Mouse (Mus musculus) liver, embryonic 16.5 days (tissue): ENCODE results near the gene Atxn7l2. TPM values are rescaled to one million over a fixed set of nuclear protein-coding genes. Genes with fewer than 3 reads are reported as not detected.
A peak's percentile ranks its signal among the peaks of the same experiment; 100 is the strongest.

Source experiments
- ATAC-seq: fragments of 200-750 bp; cut with Nextera tagmentation; 2 replicates; pipeline ENCODE4 v1.8.0; 2017; ENCODE audit warnings: low read depth, mild to moderate bottlenecking, moderate number of reproducible peaks, moderate library complexity
- H3K27ac ChIP-seq: fragments of 300-500 bp; sonication (generic); 2 replicates; pipeline ENCODE4 v1.5.1; 2014; ENCODE audit warnings: mild to moderate bottlenecking, low read length
- H3K27me3 ChIP-seq: fragments of 300-500 bp; sonication (generic); 2 replicates; pipeline ENCODE4 v1.6.1; 2014; ENCODE audit warnings: low read depth, low read length, mixed read lengths; ENCODE audit not compliant: control insufficient read depth, insufficient read depth
- H3K36me3 ChIP-seq: fragments of 300-500 bp; sonication (generic); 2 replicates; pipeline ENCODE4 v1.6.1; 2014; ENCODE audit warnings: mild to moderate bottlenecking; ENCODE audit not compliant: control insufficient read depth, insufficient read depth
- H3K4me1 ChIP-seq: fragments of 300-500 bp; sonication (generic); 2 replicates; pipeline ENCODE4 v1.6.1; 2014; ENCODE audit warnings: low read depth, low read length, mixed read lengths; ENCODE audit not compliant: control insufficient read depth
- H3K4me2 ChIP-seq: fragments of 300-500 bp; sonication (generic); 2 replicates; pipeline ENCODE4 v1.6.1; 2014; ENCODE audit warnings: low read depth, low read length, mixed read lengths
- H3K4me3 ChIP-seq: fragments of 300-500 bp; sonication (generic); 2 replicates; pipeline ENCODE4 v1.5.1; 2014; ENCODE audit warnings: low read depth, mild to moderate bottlenecking, low read length
- H3K9ac ChIP-seq: fragments of 300-500 bp; sonication (generic); 2 replicates; pipeline ENCODE4 v1.6.1; 2014; ENCODE audit warnings: low read depth, low read length
- H3K9me3 ChIP-seq: fragments of 300-500 bp; sonication (generic); replicated peaks from 2 replicates; pipeline ENCODE4 v1.6.1; 2016; ENCODE audit warnings: low read length; ENCODE audit not compliant: control insufficient read depth
- WGBS: fragments of 180-500 bp; shearing (Covaris S2); extraction: QIAGEN DNeasy Blood & Tissue Kit; methylation state at CpG from one replicate; pipeline ENCODE4 v1.1.7; 2014; ENCODE audit not compliant: insufficient replicate concordance; 5-methylcytosine and 5-hydroxymethylcytosine counted together
- polyA plus RNA-seq: library from polyadenylated mRNA; unstranded; fragments of >200 nt; fragmentation: Nextera tagmentation; extraction: Ambion mirVana; gene quantifications from 2 replicates; pipeline ENCODE4 v1.2.1, GENCODE M21; 2015

The Atxn7l2 gene
- polyA plus RNA-seq, 1 experiment from 2014 or later = 2.1 TPM

DNA sequence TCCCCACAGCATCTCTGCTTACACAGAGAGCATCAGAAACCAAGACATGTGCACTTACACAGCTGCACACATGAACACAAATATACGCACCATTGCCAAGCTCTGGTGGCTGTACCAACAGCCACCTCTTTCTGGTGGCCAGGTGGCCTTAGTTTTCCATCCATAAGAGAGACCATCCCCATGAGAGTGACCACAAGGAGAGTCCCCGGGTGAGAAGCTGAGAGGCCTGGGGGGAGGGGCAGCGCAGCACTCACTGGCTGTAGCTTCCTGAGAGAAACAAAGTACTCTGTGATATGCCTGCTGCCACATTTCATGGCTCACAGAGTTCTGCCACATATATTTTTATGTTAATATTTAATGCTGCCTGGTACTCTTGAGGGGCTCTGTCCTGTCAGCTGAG, 41.5 kb downstream of the Atxn7l2 start:
- no peak for ATAC-seq
- WGBS = 49% methylated on average over 3 of the region's 3 CpGs
- Histone ChIP-seq H3K9ac (no peak overlapping the region), H3K4me1 (no peaks in the 10 kb centered on the region), H3K4me3 (no peak overlapping the region), H3K27me3 (no peaks in the 10 kb centered on the region; the same call in 1 of the 2 replicates), H3K9me3 (no peaks in the 10 kb centered on the region), H3K36me3 (no peaks in the 10 kb centered on the region), H3K27ac (no peak overlapping the region), H3K4me2 (no peak overlapping the region)

DNA sequence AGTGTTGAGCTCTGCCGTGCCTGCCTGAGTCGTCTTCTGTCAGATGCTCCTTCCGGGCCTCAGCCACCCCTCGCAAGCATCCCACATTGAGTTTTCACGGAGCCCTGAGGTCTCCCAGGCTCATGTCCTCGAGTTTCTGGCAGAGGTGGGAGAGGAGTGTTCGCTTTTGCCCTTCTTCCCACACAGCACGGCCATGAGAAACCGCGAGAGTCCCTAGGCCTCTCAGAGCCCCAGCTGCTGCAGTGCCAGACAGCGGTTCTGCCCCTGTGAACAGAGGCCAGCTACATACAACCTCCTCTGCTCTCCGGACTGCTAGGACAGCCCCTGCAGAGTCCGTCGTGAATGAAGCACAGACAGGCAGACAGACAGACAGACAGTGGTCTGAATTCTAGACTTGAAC, 43.2 kb downstream of the Atxn7l2 start:
- Histone ChIP-seq H3K4me3 (no peak overlapping the region), H3K4me1 (no peaks in the 10 kb centered on the region), H3K9me3 (no peaks in the 10 kb centered on the region), H3K9ac (no peak overlapping the region), H3K4me2 (no peak overlapping the region), H3K36me3 (no peaks in the 10 kb centered on the region), H3K27me3 (no peaks in the 10 kb centered on the region; the same call in 1 of the 2 replicates), H3K27ac (no peak overlapping the region)
- no peak for ATAC-seq
- 55% methylated on average over 14 of the region's 14 CpGs for WGBS

DNA sequence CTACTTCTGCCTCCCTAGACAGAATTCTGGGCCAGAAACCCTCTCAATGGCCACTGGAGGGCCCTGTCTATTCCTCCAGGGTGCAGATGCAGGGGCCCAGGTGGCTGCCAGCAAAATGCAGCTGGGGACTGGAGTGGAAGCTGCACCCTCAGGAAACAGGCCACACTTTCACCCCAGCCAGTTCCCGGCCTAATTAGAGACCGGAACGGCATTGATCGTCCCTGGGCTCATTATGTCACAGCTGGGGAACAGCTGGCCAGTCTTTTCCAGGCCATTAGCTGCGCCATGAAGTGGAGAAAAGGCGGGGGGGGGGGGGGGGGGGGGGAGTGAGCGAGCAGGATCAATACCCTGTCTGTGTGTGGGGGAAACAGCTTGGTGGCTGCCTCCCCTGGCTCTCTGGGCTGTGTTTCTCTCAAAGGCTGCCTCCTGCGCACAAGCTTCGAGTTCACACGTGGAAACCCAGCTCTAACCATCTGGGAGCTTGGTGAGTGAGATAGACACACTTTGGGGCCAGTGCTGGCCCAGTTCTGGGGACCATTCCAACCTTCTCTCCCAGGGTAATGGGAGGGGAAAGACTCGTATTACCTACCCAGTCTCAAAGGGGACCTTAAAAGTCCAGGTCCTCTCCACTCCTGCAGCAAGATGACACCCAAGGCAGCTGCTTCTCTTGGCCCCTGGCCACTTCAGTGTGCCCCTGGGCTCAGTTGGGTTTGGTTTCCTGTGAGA, 44.1 kb downstream of the Atxn7l2 start:
- peak; percentile 24; the same call in 1 of the 2 replicates for ATAC-seq
- WGBS = 33% methylated on average over 9 of the region's 11 CpGs
- H3K4me1 ChIP-seq = no peaks in the 10 kb centered on the region
- H3K27me3 ChIP-seq = no peaks in the 10 kb centered on the region; the same call in 1 of the 2 replicates
- H3K36me3 ChIP-seq = no peaks in the 10 kb centered on the region
- no peak overlapping the region for H3K4me2 ChIP-seq
- H3K27ac ChIP-seq = no peak overlapping the region
- H3K9me3 ChIP-seq = no peaks in the 10 kb centered on the region
- H3K9ac ChIP-seq = no peak overlapping the region
- no peak overlapping the region for H3K4me3 ChIP-seq

DNA sequence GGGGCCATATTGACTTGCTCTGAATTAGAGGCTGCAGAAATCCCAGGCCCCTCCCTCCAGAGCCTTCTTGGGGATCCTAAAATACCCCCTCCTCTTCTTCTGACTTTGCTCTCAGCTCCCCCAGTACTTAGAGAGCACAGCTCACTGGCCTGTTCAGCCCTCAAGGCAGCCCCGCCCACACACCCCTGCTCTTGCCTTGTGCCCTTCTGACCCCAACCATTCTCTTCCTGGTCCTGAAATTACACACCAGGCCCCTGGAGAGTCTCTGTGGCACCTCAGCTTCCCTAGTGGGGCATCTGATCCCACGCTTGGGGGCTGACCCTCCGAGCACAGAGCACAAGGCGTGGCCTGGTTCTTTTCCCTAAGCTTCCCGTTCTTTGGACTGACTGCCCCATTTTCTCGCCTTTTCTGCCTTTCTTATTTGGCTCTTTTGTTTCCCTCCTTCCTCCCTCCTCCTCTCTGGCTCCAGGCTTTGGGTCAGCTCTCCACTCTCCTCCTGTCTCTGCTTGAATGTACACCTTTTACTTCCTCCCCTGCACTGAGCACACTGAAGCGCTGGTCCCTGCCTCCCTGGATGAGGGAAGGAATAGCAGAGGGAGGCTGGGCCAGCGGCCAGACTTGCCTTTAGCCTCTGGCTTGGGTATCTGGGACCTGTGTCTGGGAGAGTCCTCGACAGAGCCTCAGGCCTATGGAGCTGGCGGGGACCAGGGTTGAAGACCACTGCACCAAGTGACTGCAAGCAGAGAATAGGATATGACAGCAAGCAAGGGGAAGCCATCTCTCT, 45.0 kb downstream of the Atxn7l2 start:
- Histone ChIP-seq H3K9me3 (no peaks in the 10 kb centered on the region), H3K27ac (no peak overlapping the region), H3K4me1 (no peaks in the 10 kb centered on the region), H3K4me2 (no peak overlapping the region), H3K4me3 (no peak overlapping the region), H3K27me3 (no peaks in the 10 kb centered on the region; the same call in 1 of the 2 replicates), H3K9ac (no peak overlapping the region), H3K36me3 (no peaks in the 10 kb centered on the region)
- peak; percentile 9; the same call in 1 of the 2 replicates for ATAC-seq
- WGBS = 53% methylated on average over 10 of the region's 10 CpGs

DNA sequence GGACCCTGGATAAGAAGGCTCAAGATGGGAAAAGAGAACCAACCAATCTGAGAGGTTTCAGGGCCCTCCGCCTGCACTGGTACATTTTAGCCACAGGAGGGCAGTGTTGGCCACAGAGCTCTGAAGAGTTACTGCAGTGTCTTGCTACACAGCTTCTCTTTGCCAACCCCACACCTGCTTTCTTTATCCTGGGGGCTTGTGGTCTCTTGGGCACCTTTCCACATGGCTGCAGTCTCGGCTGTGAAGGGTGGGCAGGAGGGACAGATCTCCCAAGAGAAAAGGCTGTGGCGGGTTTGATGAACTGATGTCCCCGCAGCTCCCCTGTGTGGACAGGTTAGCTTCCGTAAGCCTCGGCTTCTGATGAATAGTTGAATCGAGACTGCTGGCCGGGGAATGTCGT, 45.9 kb downstream of the Atxn7l2 start:
- no peaks in the 10 kb centered on the region for H3K36me3 ChIP-seq
- no peaks in the 10 kb centered on the region; the same call in 1 of the 2 replicates for H3K27me3 ChIP-seq
- H3K9me3 ChIP-seq = no peaks in the 10 kb centered on the region
- no peak overlapping the region for H3K9ac ChIP-seq
- 0 out of 2 replicates have a peak overlapping the region, but pooled peaks have one; percentile 21 for H3K4me2 ChIP-seq
- no peaks in the 10 kb centered on the region for H3K4me1 ChIP-seq
- WGBS = 29% methylated on average over 9 of the region's 9 CpGs
- peak; percentile 30; the same call in 1 of the 2 replicates for ATAC-seq
- H3K4me3 ChIP-seq = no peak overlapping the region
- H3K27ac ChIP-seq = no peak overlapping the region

DNA sequence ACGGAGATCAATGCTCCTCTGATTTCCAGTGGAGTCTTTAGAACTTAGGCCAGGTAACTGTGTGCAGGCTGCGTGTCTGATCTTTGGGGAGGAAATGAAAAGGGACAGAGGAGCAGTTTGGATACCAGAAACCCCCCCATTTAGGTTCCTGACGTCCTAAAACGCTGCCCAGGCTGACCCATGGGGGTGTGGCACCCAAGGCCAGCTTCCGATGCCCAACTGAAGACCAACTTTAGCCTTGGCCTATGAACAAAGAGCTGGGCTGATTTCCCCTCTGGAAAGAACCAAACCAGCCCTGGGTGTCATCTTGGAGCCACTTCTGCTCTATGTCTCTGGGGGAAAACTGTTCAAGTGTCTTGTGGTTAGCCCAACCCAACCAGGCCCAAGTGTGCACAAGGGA, 46.6 kb downstream of the Atxn7l2 start:
- no peaks in the 10 kb centered on the region for H3K9me3 ChIP-seq
- 46% methylated on average over 5 of the region's 5 CpGs for WGBS
- H3K36me3 ChIP-seq = no peaks in the 10 kb centered on the region
- no peak overlapping the region for H3K27ac ChIP-seq
- ATAC-seq = no peak
- no peak overlapping the region for H3K9ac ChIP-seq
- H3K27me3 ChIP-seq = no peaks in the 10 kb centered on the region; the same call in 1 of the 2 replicates
- H3K4me1 ChIP-seq = no peaks in the 10 kb centered on the region
- H3K4me3 ChIP-seq = no peak overlapping the region
- no peak overlapping the region for H3K4me2 ChIP-seq

DNA sequence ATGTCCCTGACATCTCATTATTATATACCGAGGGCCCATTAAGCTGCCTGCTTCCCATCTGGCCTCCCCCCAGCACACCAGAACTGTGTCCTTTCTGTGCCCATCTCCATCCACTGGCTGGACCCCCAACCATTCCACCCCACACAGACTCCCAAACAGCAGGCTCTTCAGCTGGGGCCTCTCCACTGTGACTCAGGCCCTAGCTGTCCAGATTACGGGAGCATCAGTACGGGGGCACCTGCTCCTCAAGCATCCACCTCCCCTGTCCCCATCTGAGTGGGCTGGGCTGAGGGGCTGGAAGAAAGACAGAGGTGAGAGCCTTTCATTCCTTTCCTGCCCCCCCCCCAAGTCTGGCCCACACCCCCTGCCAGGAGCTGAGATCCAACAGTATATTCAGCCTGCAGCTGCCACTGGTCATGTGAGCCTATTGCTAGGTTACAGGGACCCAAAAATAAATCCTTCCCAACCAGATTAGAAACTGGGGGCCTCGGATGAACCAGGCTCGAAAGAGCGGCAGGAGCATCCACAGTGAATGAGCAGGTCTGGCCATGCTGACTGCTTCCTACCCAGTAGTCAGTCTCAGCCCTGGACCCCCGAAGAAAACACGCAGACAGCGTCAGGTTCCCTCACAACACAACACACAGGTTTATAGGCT, 52.2 kb downstream of the Atxn7l2 start:
- Histone ChIP-seq H3K27me3 (no peaks in the 10 kb centered on the region), H3K9me3 (no peaks in the 10 kb centered on the region), H3K27ac (no peak overlapping the region), H3K36me3 (no peaks in the 10 kb centered on the region), H3K4me3 (no peak overlapping the region), H3K4me1 (no peaks in the 10 kb centered on the region), H3K9ac (no peak overlapping the region), H3K4me2 (no peak overlapping the region)
- 61% methylated on average over 9 of the region's 9 CpGs for WGBS
- ATAC-seq = no peak

DNA sequence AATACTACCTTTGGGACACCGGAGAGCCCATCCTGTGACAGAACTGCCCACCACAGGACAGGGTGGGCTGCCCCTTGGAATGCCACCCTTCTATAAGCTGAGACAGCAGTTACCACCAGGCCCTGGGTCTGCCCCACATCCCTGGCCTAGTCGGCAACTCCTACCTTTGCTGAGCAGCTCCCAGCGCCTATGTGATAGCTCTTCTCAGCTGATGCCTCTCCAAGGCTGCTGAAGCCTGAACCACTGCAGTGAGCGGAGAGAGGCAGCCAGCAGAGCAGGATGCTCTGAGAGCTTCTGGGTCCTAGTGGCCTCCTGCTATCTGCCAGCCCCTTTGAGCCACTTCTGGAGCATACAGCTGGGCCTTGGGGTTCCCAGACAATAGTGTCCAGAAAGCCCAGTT, 56.1 kb downstream of the Atxn7l2 start, which contains the start of gene Gpr61:
Gene Gpr61, minus strand, starts transcription at position 227 of the 400 bp plus-strand sequence.
- no peak within 1 kb of the TSS for H3K4me2 ChIP-seq
- no peak within 1 kb of the TSS for H3K4me3 ChIP-seq
- no peak within 1 kb of the TSS for H3K27ac ChIP-seq
- 42% methylated on average over 4 of the region's 4 CpGs for WGBS
- ATAC-seq = no peak
- H3K36me3 ChIP-seq = no peaks in the 10 kb centered on the region
- no peaks in the 10 kb centered on the region for H3K27me3 ChIP-seq
- no peaks in the 10 kb centered on the region for H3K9me3 ChIP-seq
- no peak within 1 kb of the TSS for H3K9ac ChIP-seq
- no peaks in the 10 kb centered on the region for H3K4me1 ChIP-seq
